Mouse (Mus musculus) G1E (cell line): ENCODE results near the gene Ksr1. TPM values are rescaled to one million over a fixed set of nuclear protein-coding genes. Genes with fewer than 3 reads are reported as not detected.

Experiments
- ATAC-seq: 2 replicates; pipeline ENCODE4 v1.8.0; 2016; ENCODE audit warnings: mild to moderate bottlenecking; ENCODE audit not compliant: insufficient number of reproducible peaks, poor library complexity, low FRiP score, severe bottlenecking; ENCODE audit errors: extremely low read depth
- DNase-seq: peaks from one replicate; pipeline ENCODE4 v3.0.0; 2012; ENCODE audit warnings: low spot score
- H3K27me3 ChIP-seq: 2 replicates; pipeline ENCODE4 v1.6.1; 2012; ENCODE audit warnings: mild to moderate bottlenecking, low read length, inconsistent platforms; ENCODE audit not compliant: insufficient read depth
- H3K36me3 ChIP-seq: replicated peaks from 2 replicates; pipeline ENCODE3; 2012; ENCODE audit warnings: mild to moderate bottlenecking, inconsistent platforms
- H3K4me1 ChIP-seq: 2 replicates; pipeline ENCODE4 v1.6.1; 2012; ENCODE audit warnings: low read depth, low read length, inconsistent platforms, mixed read lengths; ENCODE audit not compliant: insufficient read depth
- H3K4me3 ChIP-seq: 2 replicates; pipeline ENCODE4 v1.5.1; 2012; ENCODE audit warnings: low read depth, mild to moderate bottlenecking, inconsistent platforms, low read length, moderate library complexity, mixed read lengths
- H3K9me3 ChIP-seq: replicated peaks from 2 replicates; pipeline ENCODE4 v1.6.1; 2012; ENCODE audit warnings: inconsistent platforms
- CTCF ChIP-seq: IDR thresholded peaks from 2 replicates; pipeline ENCODE4 v1.5.1; 2012; ENCODE audit warnings: low read depth, low read length, inconsistent platforms, mixed read lengths
- GATA1 ChIP-seq: IDR thresholded peaks from 2 replicates; pipeline ENCODE4 v1.6.1; 2012; ENCODE audit warnings: borderline replicate concordance, low read length, inconsistent platforms, mixed read lengths
- GATA2 ChIP-seq: IDR thresholded peaks from 2 replicates; pipeline ENCODE4 v1.6.1; 2012; ENCODE audit warnings: low read depth, low read length, inconsistent platforms, borderline replicate concordance
- POLR2AphosphoS5 ChIP-seq: IDR thresholded peaks from 2 replicates; pipeline ENCODE4 v1.6.1; 2012; ENCODE audit warnings: low read depth, low read length, inconsistent platforms; ENCODE audit not compliant: insufficient replicate concordance
- TAL1 ChIP-seq: conservative IDR thresholded peaks from 2 replicates; pipeline ENCODE4 v1.6.1; 2012; ENCODE audit warnings: low read depth, low read length, inconsistent platforms, mixed read lengths
- polyA plus RNA-seq: library from polyadenylated mRNA; stranded (reverse); fragments of >175 nt; gene quantifications from 2 replicates; pipeline ENCODE4 v1.2.3, GENCODE M21; 2012
- total RNA-seq, 2 experiments: library from RNA; stranded (forward) in 1 of 2; stranded (reverse) in 1 of 2; fragments of 200-1000 nt in 1 of 2; fragments of >200 nt in 1 of 2; fragmentation: Nextera tagmentation in 1 of 2; gene quantifications; 2 replicates each; pipeline ENCODE4 v1.2.3; 2014 to 2017

Gene Ksr1
- total and polyA plus RNA-seq, 3 experiments, result 3.3 to 9.0 (median 3.8) TPM

DNA sequence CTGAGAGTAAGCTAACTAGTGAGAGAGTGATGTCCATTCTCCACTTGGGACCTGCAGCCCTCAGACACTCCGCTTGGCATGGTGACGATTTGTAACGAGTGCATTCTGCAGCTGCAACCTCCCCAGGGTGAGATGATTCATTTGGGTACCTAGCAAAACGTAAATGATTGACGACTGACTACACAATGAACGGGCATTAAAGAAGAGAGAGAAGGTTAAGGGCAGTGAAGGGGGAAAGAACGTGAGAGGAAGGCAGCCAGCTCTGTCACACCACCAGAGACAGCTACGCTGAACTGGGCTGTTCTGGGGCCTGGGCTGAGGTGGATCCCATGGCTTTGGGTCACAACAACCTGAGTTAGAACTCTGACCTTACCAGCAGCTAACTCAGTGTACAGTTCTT lies 81.9 kb downstream of the Ksr1 start:
- TF ChIP-seq POLR2AphosphoS5 (no peak), GATA1 (no peak), TAL1 (no peak), GATA2 (no peak), CTCF (no peak)
- DNase-seq, result no peak
- H3K4me3 ChIP-seq, result no peak overlapping the region
- no peaks in the 10 kb centered on the region for H3K36me3 ChIP-seq
- H3K9me3 ChIP-seq, result no peaks in the 10 kb centered on the region
- ATAC-seq, result no peak
- peaks cover 36% of the 10 kb centered on the region for H3K27me3 ChIP-seq
- no peaks in the 10 kb centered on the region for H3K4me1 ChIP-seq

DNA sequence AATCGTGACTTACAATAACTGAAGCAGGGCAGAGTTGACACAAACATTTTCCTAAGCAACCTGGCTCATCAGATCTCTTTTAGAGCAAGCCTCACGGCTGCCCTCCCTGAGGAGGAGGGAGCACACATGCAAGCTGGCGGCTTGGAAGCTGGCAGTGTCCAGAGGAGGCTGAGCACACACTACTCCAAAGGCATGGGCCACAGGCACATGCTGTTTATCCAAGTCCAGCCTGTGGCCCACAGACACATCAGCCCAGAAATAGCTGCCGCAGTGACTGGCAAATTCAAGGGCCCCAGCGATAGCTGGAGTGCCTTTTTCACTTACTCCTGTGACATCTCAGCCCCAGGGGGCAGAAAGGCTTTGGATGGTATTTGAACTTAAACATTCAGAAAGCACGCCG lies 82.6 kb downstream of the Ksr1 start:
- DNase-seq (no peak), ATAC-seq (no peak)
- TF ChIP-seq TAL1, result no peak
- H3K4me3 ChIP-seq, result no peak overlapping the region
- H3K27me3 ChIP-seq, result peaks cover 32% of the 10 kb centered on the region
- no peaks in the 10 kb centered on the region for H3K4me1 ChIP-seq
- no peaks in the 10 kb centered on the region for H3K36me3 ChIP-seq
- H3K9me3 ChIP-seq, result no peaks in the 10 kb centered on the region

DNA sequence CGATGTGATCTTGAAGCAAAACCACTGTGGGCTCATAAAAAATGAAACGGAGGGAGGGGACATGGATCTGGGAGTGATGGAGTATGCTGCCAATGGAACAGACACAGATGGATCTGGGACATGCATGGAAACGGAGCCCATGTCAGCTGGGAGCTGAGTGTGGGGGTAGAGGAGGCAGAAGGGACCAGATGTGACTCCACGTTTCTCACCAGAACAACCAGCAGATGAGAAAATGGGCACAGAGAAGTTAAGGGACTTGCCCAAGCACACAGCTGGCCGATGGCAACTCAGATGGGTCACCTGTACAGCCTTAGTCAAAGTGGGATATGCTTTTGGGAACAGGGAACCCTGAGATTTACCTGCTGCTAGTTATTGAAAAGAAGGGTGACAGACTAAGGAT lies 83.3 kb downstream of the Ksr1 start:
- DNase-seq (no peak), ATAC-seq (no peak)
- Histone ChIP-seq H3K27me3 (peaks cover 32% of the 10 kb centered on the region), H3K4me3 (no peak overlapping the region), H3K36me3 (no peaks in the 10 kb centered on the region), H3K9me3 (no peaks in the 10 kb centered on the region), H3K4me1 (no peaks in the 10 kb centered on the region)
- TF ChIP-seq GATA1 (no peak), POLR2AphosphoS5 (no peak), GATA2 (no peak), CTCF (no peak), TAL1 (no peak)

DNA sequence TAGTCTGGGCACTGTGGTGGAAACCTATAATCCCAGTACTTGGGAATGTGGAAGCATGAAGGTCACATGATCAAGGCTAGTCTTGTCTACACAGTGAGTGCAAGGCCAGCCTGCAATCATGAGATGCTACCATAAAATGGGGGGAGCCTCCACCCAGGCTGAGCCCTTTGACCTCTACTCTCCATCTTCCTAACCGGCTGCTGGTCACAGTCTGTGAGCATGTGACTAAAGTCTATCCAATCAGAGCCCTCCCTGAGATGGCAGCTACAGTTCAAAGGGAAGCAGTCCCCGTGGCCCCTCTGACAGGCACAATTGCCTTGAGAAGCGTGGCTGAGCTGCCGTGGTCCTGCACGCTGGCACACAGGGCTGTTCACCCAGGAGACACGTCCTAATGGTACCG lies 84.4 kb downstream of the Ksr1 start:
- no peak overlapping the region for H3K4me3 ChIP-seq
- no peak for ATAC-seq

DNA sequence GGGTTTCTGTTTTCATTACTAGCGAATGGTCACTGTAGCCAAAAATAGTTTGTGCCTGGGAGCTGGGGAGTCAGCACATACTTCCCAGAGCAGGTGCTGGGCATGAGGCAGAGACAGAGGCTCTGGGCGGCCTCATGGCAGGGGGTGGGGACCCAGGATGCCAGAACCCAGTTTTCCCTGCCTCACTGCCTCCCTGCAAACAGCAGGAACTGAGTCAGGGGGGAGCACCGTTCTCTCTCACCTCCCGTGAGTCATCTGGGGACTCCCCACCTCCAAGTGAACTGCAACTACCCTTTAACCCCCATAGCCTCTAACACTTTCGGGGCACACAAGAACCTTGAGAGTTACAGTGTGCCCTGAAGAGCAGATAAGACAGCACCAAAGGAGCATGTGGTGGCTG lies 86.4 kb downstream of the Ksr1 start:
- H3K4me3 ChIP-seq, result no peak overlapping the region
- ATAC-seq (no peak; the same call in 1 of the 2 replicates), DNase-seq (no peak)
- peaks cover 28% of the 10 kb centered on the region for H3K27me3 ChIP-seq
- no peaks in the 10 kb centered on the region for H3K9me3 ChIP-seq
- TF ChIP-seq CTCF (no peak), TAL1 (no peak), GATA2 (no peak), POLR2AphosphoS5 (no peak), GATA1 (no peak)
- no peaks in the 10 kb centered on the region for H3K36me3 ChIP-seq
- peaks cover 4% of the 10 kb centered on the region; the same call in 1 of the 2 replicates for H3K4me1 ChIP-seq

More for the DNA sequence above, 84.4 kb downstream of the Ksr1 start:
- no peak for DNase-seq
- Histone ChIP-seq H3K27me3 (peaks cover 31% of the 10 kb centered on the region), H3K4me1 (no peaks in the 10 kb centered on the region), H3K9me3 (no peaks in the 10 kb centered on the region), H3K36me3 (no peaks in the 10 kb centered on the region)
- no peak for TF ChIP-seq POLR2AphosphoS5
- TF ChIP-seq GATA2, result no peak
- TF ChIP-seq TAL1, result no peak
- no peak for TF ChIP-seq GATA1

DNA sequence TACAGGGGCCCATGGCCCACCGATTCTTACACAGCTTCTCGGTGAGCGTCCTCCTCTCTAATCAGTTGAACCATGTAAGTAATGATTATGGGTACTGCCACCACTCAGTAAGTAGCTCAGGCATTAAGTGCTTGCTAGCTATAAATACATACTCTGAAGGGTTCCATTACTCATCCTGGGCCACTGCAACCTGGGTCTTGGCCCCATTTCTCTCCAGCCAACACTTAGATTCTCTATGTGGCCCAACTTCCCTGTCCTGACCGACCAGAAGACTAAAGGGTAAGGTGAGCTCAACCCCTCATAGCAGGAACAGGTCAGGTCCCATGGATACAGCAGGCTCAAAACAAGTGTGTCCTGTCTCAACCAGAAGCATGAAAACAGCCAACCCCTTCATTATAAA lies 87.1 kb downstream of the Ksr1 start:
- Histone ChIP-seq H3K9me3 (no peaks in the 10 kb centered on the region), H3K4me3 (no peak overlapping the region), H3K27me3 (peaks cover 24% of the 10 kb centered on the region), H3K4me1 (peaks cover 8% of the 10 kb centered on the region; the same call in 1 of the 2 replicates), H3K36me3 (no peaks in the 10 kb centered on the region)
- no peak for DNase-seq
- TF ChIP-seq TAL1 (no peak), POLR2AphosphoS5 (no peak), GATA1 (no peak), CTCF (no peak), GATA2 (no peak)
- no peak for ATAC-seq

DNA sequence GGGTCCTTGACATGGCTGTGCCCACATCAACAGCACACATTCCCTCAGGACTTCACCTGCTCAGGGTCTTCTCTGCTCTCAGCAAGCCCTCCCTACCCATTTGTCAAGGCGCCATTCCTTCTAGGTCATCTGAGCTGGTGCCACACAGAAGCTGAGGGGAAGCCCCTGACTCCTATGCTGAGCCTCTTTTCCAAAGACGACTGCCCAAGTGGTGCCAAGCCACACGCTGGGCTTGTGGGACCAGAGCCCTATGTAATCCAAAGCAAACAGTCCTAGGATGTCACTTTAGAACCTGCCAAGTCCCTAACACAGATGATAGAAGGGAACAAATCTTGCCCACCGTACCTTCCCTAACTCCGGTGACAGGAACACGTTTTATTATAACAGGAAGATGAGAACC lies 87.6 kb downstream of the Ksr1 start:
- DNase-seq (no peak), ATAC-seq (no peak)
- H3K27me3 ChIP-seq, result peaks cover 23% of the 10 kb centered on the region
- H3K4me3 ChIP-seq, result no peak overlapping the region
- peaks cover 8% of the 10 kb centered on the region; the same call in 1 of the 2 replicates for H3K4me1 ChIP-seq
- TF ChIP-seq GATA1 (no peak), CTCF (no peak), POLR2AphosphoS5 (no peak), TAL1 (no peak), GATA2 (no peak)
- H3K9me3 ChIP-seq, result no peaks in the 10 kb centered on the region
- H3K36me3 ChIP-seq, result no peaks in the 10 kb centered on the region
